Mouse (Mus musculus): ENCODE data around the gene Nmrk1.

Gene Nmrk1

GRCm38 (mm10) chr19:18614337-18614736, 17.4 kb upstream of the Nmrk1 start:
- in situ Hi-C loops (cut with MboI, MseI) = loop anchor here in 1 of 2 experiments (10.0 kb wide), 1 partner anchor 1240 kb away; the partner anchor contains the start of gene Gcnt1

GRCm38 (mm10) chr19:18615680-18616240, 16.0 kb upstream of the Nmrk1 start:
- in situ Hi-C loops (cut with MboI, MseI) = loop anchor here in 1 of 2 experiments (10.0 kb wide), 1 partner anchor 1241 kb away; the partner anchor contains the start of gene Gcnt1

GRCm38 (mm10) chr19:18617504-18617903, 14.2 kb upstream of the Nmrk1 start:
- in situ Hi-C loops (cut with MboI, MseI) = loop anchor here in 1 of 2 experiments (10.0 kb wide), 1 partner anchor 1243 kb away; the partner anchor contains the start of gene Gcnt1

GRCm38 (mm10) chr19:18619060-18619459, 12.7 kb upstream of the Nmrk1 start:
- in situ Hi-C loops (cut with MboI, MseI) = loop anchor here in 1 of 2 experiments (10.0 kb wide), 1 partner anchor 1244 kb away; the partner anchor contains the start of gene Gcnt1

- in situ Hi-C loops (cut with MboI, MseI) = loop anchor here in 1 of 2 experiments (10.0 kb wide), 1 partner anchor 1245 kb away; the partner anchor contains the start of gene Gcnt1
Observed at GRCm38 (mm10) chr19:18619691-18620090, 12.1 kb upstream of the Nmrk1 start.

GRCm38 (mm10) chr19:18623894-18624293, 7.9 kb upstream of the Nmrk1 start:
- in situ Hi-C loops (cut with MboI, MseI) = no loop called here

- in situ Hi-C loops (cut with MboI, MseI) = no loop called here
Observed at GRCm38 (mm10) chr19:18629589-18629988, 2.2 kb upstream of the Nmrk1 start.

GRCm38 (mm10) chr19:18630221-18631119, 1.3 kb upstream of the Nmrk1 start:
- in situ Hi-C loops (cut with MboI, MseI) = loop anchor here (5.0 kb wide), 3 partner anchors 37 to 82 kb away; partner anchors contain the start of gene D030056L22Rik (in 1 of the 2)

GRCm38 (mm10) chr19:18631161-18631643, 548 bp upstream of the Nmrk1 start:
- in situ Hi-C loops (cut with MboI, MseI) = loop anchor here (5.0 kb wide), 3 partner anchors 36 to 81 kb away; partner anchors contain the start of gene D030056L22Rik (in 1 of the 2)

- in situ Hi-C loops (cut with MboI, MseI) = loop anchor here (5.0 kb wide), 3 partner anchors 35 to 80 kb away; partner anchors contain the start of gene D030056L22Rik (in 1 of the 2)
Observed at GRCm38 (mm10) chr19:18632231-18633185, 758 bp downstream of the Nmrk1 start.

GRCm38 (mm10) chr19:18637954-18638353, 6.2 kb downstream of the Nmrk1 start:
- in situ Hi-C loops (cut with MboI, MseI) = no loop called here

GRCm38 (mm10) chr19:18638949-18639348, 7.2 kb downstream of the Nmrk1 start:
- in situ Hi-C loops (cut with MboI, MseI) = no loop called here

- in situ Hi-C loops (cut with MboI, MseI) = no loop called here
Observed at GRCm38 (mm10) chr19:18639552-18639951, 7.8 kb downstream of the Nmrk1 start.

GRCm38 (mm10) chr19:18641001-18641400, 9.3 kb downstream of the Nmrk1 start:
- in situ Hi-C loops (cut with MboI, MseI) = no loop called here

- in situ Hi-C loops (cut with MboI, MseI) = no loop called here
Observed at GRCm38 (mm10) chr19:18643411-18643810, 11.7 kb downstream of the Nmrk1 start.

- in situ Hi-C loops (cut with MboI, MseI) = no loop called here
Observed at GRCm38 (mm10) chr19:18644084-18644483, 12.3 kb downstream of the Nmrk1 start.

- in situ Hi-C loops (cut with MboI, MseI) = no loop called here
Observed at GRCm38 (mm10) chr19:18646397-18646796, 14.6 kb downstream of the Nmrk1 start.

GRCm38 (mm10) chr19:18646853-18647420, 15.2 kb downstream of the Nmrk1 start:
- in situ Hi-C loops (cut with MboI, MseI) = no loop called here

- in situ Hi-C loops (cut with MboI, MseI) = no loop called here
Observed at GRCm38 (mm10) chr19:18647775-18648557, 16.2 kb downstream of the Nmrk1 start.

- in situ Hi-C loops (cut with MboI, MseI) = no loop called here
Observed at GRCm38 (mm10) chr19:18648558-18648945, 16.8 kb downstream of the Nmrk1 start.
